Mouse (Mus musculus): Measurements from ENCODE around the gene Gimap4. TPM values are rescaled to one million over a fixed set of nuclear protein-coding genes. Genes with fewer than 3 reads are reported as not detected.

The Gimap4 gene
- polyA plus RNA-seq, 1 experiment, result 41.0 TPM

DNA sequence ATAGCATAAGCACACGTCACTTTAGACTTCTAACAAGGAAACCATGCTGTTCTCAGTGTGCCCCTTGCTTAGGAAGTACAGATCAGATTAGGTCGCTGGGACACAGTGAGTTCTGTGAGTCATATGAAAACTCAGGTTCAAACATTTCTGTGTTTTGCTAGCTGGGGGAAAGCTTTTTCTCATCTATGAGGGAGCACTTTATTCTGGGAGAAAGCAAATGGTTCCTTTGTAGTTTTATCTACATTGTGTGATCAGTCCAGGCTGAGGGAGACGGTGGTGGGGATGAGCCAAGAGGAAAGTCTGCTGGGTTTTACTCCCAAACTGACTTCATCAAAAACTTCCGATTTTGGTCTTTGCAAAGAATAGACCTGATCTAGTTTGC lies 38.0 kb upstream of the Gimap4 start:
- no peak overlapping the region for H3K4me3 ChIP-seq (replicated peaks; ENCODE audit: control insufficient read depth, low read depth, low read length)
- TF ChIP-seq POLR2A (IDR thresholded peaks at IDR 0.05; ENCODE audit: borderline replicate concordance, control insufficient read depth, low read depth, low read length) (no peak), CTCF (IDR thresholded peaks at IDR 0.05; ENCODE audit: control insufficient read depth, insufficient read depth, low read length) (no peak)
- no peaks in the 10 kb centered on the region; the same call in 1 of the 2 replicates for H3K4me1 ChIP-seq (ENCODE audit: control insufficient read depth, insufficient read depth, low read length)
- WGBS, result 66% methylated on average over 4 of the region's 4 CpGs
- no peak overlapping the region for H3K27ac ChIP-seq (ENCODE audit: control insufficient read depth, insufficient read depth, low read depth, low read length, poor library complexity)

GRCm38 (mm10) chr6:48646995-48647394 lies 37.4 kb upstream of the Gimap4 start, which contains the start of gene Gimap8:
Gene Gimap8, plus strand, starts transcription at chr6:48647234.
- H3K4me3 ChIP-seq (replicated peaks; ENCODE audit: control insufficient read depth, low read depth, low read length), result peak within 1 kb of the TSS; percentile 55
- peak within 1 kb of the TSS; percentile 61; the same call in 1 of the 2 replicates for H3K27ac ChIP-seq (ENCODE audit: control insufficient read depth, insufficient read depth, low read depth, low read length, poor library complexity)

DNA sequence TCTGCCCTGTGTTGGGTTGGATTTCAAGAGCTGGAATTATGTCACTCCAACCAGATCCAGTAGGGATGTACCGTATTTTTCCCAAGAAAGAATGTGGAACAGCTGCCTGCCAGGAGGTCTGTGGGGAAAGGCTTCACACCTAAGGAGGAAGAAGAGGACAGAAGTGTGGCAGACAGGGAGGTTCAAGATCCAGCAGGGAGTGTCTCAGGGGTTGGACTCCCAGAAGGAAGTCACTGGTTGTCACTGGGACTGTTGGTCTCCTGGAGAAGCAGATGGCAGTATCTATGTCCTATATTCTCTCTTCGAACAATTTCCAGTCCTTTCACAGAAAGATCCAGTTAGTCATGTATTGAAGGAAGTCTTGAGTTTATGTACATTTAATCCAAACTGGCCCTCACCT lies 36.7 kb upstream of the Gimap4 start:
- Histone ChIP-seq H3K4me3 (replicated peaks; ENCODE audit: control insufficient read depth, low read depth, low read length) (peak overlapping the region; percentile 52), H3K4me1 (ENCODE audit: control insufficient read depth, insufficient read depth, low read length) (no peaks in the 10 kb centered on the region; the same call in 1 of the 2 replicates), H3K27ac (ENCODE audit: control insufficient read depth, insufficient read depth, low read depth, low read length, poor library complexity) (peak overlapping the region; percentile 61; the same call in 1 of the 2 replicates)
- TF ChIP-seq POLR2A (IDR thresholded peaks at IDR 0.05; ENCODE audit: borderline replicate concordance, control insufficient read depth, low read depth, low read length), result no peak
- no peak for TF ChIP-seq CTCF (IDR thresholded peaks at IDR 0.05; ENCODE audit: control insufficient read depth, insufficient read depth, low read length)
- 45% methylated on average over 2 of the region's 2 CpGs for WGBS

More at GRCm38 (mm10) chr6:48646995-48647394, 37.4 kb upstream of the Gimap4 start, which contains the start of gene Gimap8:
- TF ChIP-seq POLR2A (IDR thresholded peaks at IDR 0.05; ENCODE audit: borderline replicate concordance, control insufficient read depth, low read depth, low read length) (no peak), CTCF (IDR thresholded peaks at IDR 0.05; ENCODE audit: control insufficient read depth, insufficient read depth, low read length) (peak; percentile 83)
- H3K4me1 ChIP-seq (ENCODE audit: control insufficient read depth, insufficient read depth, low read length), result no peaks in the 10 kb centered on the region; the same call in 1 of the 2 replicates
- WGBS, result 6% methylated on average over 3 of the region's 3 CpGs

DNA sequence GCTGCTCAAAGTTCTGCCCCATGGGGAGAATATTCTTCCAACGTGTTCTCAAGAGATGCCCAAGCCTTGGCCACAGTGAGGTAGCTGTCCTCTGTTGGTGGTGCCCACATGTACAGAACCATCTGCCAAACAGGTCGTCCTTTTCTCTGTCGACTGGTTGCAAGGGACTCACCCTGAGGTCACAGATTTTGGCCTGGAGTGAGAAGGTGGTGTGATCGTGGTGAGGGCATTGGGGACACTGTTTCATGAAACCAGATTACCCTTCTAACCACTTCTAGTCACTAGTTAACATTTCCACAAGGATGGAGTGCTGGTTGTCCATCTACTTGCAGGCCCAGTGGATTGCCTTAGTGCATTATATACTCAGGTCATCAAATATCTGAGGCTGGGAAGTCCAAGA lies 35.6 kb upstream of the Gimap4 start:
- Histone ChIP-seq H3K4me3 (replicated peaks; ENCODE audit: control insufficient read depth, low read depth, low read length) (no peak overlapping the region), H3K4me1 (ENCODE audit: control insufficient read depth, insufficient read depth, low read length) (no peaks in the 10 kb centered on the region; the same call in 1 of the 2 replicates), H3K27ac (ENCODE audit: control insufficient read depth, insufficient read depth, low read depth, low read length, poor library complexity) (0 out of 2 replicates have a peak overlapping the region, but pooled peaks have one; percentile 24)
- TF ChIP-seq CTCF (IDR thresholded peaks at IDR 0.05; ENCODE audit: control insufficient read depth, insufficient read depth, low read length) (no peak), POLR2A (IDR thresholded peaks at IDR 0.05; ENCODE audit: borderline replicate concordance, control insufficient read depth, low read depth, low read length) (no peak)
- 69% methylated on average over 4 of the region's 4 CpGs for WGBS

DNA sequence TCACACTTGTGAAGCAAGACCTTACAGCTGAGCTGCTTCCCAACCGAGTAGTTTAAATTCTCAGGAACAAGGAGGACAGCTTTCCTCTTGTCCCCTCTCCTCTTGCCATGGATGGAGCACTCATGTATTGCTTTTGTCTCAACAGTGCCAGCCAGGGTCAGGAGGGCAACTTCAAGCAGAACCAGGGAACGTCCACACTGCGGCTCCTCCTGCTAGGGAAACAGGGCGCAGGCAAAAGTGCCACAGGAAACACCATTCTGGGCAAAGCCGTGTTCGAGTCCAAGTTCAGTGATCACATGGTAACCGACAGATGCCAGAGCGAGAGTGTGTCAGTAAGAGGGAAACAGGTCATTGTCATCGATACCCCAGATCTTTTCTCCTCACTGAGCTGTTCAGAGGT lies 34.3 kb upstream of the Gimap4 start:
- 78% methylated on average over 9 of the region's 9 CpGs for WGBS
- Histone ChIP-seq H3K27ac (ENCODE audit: control insufficient read depth, insufficient read depth, low read depth, low read length, poor library complexity) (no peak overlapping the region), H3K4me3 (replicated peaks; ENCODE audit: control insufficient read depth, low read depth, low read length) (no peak overlapping the region), H3K4me1 (ENCODE audit: control insufficient read depth, insufficient read depth, low read length) (no peaks in the 10 kb centered on the region; the same call in 1 of the 2 replicates)
- TF ChIP-seq POLR2A (IDR thresholded peaks at IDR 0.05; ENCODE audit: borderline replicate concordance, control insufficient read depth, low read depth, low read length) (no peak), CTCF (IDR thresholded peaks at IDR 0.05; ENCODE audit: control insufficient read depth, insufficient read depth, low read length) (no peak)

DNA sequence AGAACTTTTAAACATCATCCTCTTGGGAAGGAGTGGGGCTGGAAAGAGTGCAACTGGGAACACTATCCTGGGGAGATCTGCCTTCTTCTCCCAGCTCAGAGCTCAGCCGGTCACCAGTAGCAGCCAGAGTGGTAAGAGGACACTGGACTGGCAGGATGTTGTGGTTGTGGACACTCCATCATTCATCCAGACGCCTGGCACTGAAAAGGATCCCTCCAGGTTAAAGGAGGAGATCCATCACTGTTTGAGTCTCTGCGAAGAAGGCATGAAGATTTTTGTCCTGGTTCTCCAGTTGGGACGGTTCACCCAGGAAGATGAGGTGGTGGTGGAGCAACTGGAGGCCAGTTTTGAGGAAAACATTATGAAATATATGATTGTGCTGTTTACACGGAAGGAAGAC lies 25.6 kb upstream of the Gimap4 start:
- WGBS, result 75% methylated on average over 5 of the region's 5 CpGs
- TF ChIP-seq POLR2A (IDR thresholded peaks at IDR 0.05; ENCODE audit: borderline replicate concordance, control insufficient read depth, low read depth, low read length) (no peak), CTCF (IDR thresholded peaks at IDR 0.05; ENCODE audit: control insufficient read depth, insufficient read depth, low read length) (no peak)

DNA sequence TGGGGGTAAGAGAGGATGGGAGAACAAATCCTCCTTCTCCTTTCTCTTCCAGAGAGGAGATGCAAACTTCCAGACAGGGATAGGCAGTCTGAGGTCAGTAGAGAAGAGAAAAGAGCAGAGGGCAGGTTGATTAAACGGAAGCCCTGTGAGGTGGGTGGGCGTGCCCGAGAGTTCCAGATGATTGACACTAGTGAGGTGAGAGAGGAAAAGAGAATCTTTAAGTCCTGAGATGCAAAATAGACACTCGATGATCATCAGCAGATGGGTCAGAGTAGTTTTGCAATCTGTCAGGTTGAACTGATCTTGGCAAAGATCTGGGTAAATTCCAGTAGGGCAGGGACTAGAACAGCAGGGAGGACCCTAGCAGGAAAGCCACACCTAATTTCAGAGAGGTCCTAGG lies 19.6 kb upstream of the Gimap4 start:
- H3K27ac ChIP-seq (ENCODE audit: control insufficient read depth, insufficient read depth, low read depth, low read length, poor library complexity), result no peak overlapping the region
- 70% methylated on average over 4 of the region's 4 CpGs for WGBS
- H3K4me1 ChIP-seq (ENCODE audit: control insufficient read depth, insufficient read depth, low read length), result peaks cover 2% of the 10 kb centered on the region; the same call in 1 of the 2 replicates
- no peak overlapping the region for H3K4me3 ChIP-seq (replicated peaks; ENCODE audit: control insufficient read depth, low read depth, low read length)
- TF ChIP-seq POLR2A (IDR thresholded peaks at IDR 0.05; ENCODE audit: borderline replicate concordance, control insufficient read depth, low read depth, low read length) (no peak), CTCF (IDR thresholded peaks at IDR 0.05; ENCODE audit: control insufficient read depth, insufficient read depth, low read length) (no peak)

More for the DNA sequence above, 25.6 kb upstream of the Gimap4 start:
- H3K4me3 ChIP-seq (replicated peaks; ENCODE audit: control insufficient read depth, low read depth, low read length), result no peak overlapping the region
- no peak overlapping the region for H3K27ac ChIP-seq (ENCODE audit: control insufficient read depth, insufficient read depth, low read depth, low read length, poor library complexity)
- H3K4me1 ChIP-seq (ENCODE audit: control insufficient read depth, insufficient read depth, low read length), result no peaks in the 10 kb centered on the region; the same call in 1 of the 2 replicates

- Histone ChIP-seq H3K4me1 (ENCODE audit: control insufficient read depth, insufficient read depth, low read length) (peaks cover 2% of the 10 kb centered on the region; the same call in 1 of the 2 replicates), H3K27ac (ENCODE audit: control insufficient read depth, insufficient read depth, low read depth, low read length, poor library complexity) (no peak overlapping the region), H3K4me3 (replicated peaks; ENCODE audit: control insufficient read depth, low read depth, low read length) (no peak overlapping the region)
- TF ChIP-seq POLR2A (IDR thresholded peaks at IDR 0.05; ENCODE audit: borderline replicate concordance, control insufficient read depth, low read depth, low read length) (no peak), CTCF (IDR thresholded peaks at IDR 0.05; ENCODE audit: control insufficient read depth, insufficient read depth, low read length) (no peak)
- WGBS, result 86% methylated on average over 9 of the region's 9 CpGs
These were observed 18.9 kb upstream of the Gimap4 start for GRCm38 (mm10) chr6:48665471-48665870.

Measured in bone marrow, adult 2 months (tissue).